Mouse (Mus musculus) CH12.LX (cell line): ENCODE measurements around the gene Ctsg. TPM values are rescaled to one million over a fixed set of nuclear protein-coding genes. Genes with fewer than 3 reads are reported as not detected.

Source experiments
- DNase-seq: peaks from one replicate; pipeline ENCODE4 v3.0.0-alpha.2; 2013; ENCODE audit errors: extremely low read depth
- H3K27ac ChIP-seq: 2 replicates; pipeline ENCODE4 v1.5.1; 2012; ENCODE audit warnings: low read depth, mild to moderate bottlenecking, control low read depth, moderate library complexity; ENCODE audit not compliant: insufficient read depth
- H3K27me3 ChIP-seq: replicated peaks from 2 replicates; pipeline ENCODE3; 2012; ENCODE audit warnings: inconsistent platforms
- H3K36me3 ChIP-seq, 2 experiments: replicated peaks in 1 of 2; 2 replicates each; pipeline versions ENCODE3 to v1.6.1; 2012; ENCODE audit warnings: inconsistent platforms in 1 of 2, low read length in 1 of 2, mild to moderate bottlenecking in 1 of 2, mixed read lengths in 1 of 2, moderate library complexity in 1 of 2; ENCODE audit not compliant: control insufficient read depth in 1 of 2, insufficient read depth in 1 of 2
- H3K4me1 ChIP-seq, 2 experiments: 2 replicates each; pipeline ENCODE4 v1.6.1; 2012; ENCODE audit warnings: inconsistent platforms in 1 of 2, moderate library complexity in 1 of 2; ENCODE audit not compliant: insufficient read depth in 2 of 2, control insufficient read depth in 1 of 2
- H3K4me2 ChIP-seq: 2 replicates; pipeline ENCODE4 v1.6.1; 2012; ENCODE audit warnings: low read depth, mild to moderate bottlenecking, control low read depth; ENCODE audit not compliant: poor library complexity, insufficient read depth, severe bottlenecking
- H3K4me3 ChIP-seq, 3 experiments: fragments of 150-350 bp in 1 of 3; sonication (generic) in 1 of 3; replicated peaks in 1 of 3; 2 replicates each; pipeline versions ENCODE3 to v1.5.1; 2011 to 2012; ENCODE audit warnings: low read depth in 2 of 3, low read length in 2 of 3, mild to moderate bottlenecking in 2 of 3, moderate library complexity in 2 of 3, control low read depth in 1 of 3, improper control_type of control experiment in 1 of 3, inconsistent platforms in 1 of 3, mixed read lengths in 1 of 3; ENCODE audit not compliant: poor library complexity in 1 of 3
- H3K79me2 ChIP-seq: replicated peaks from 2 replicates; pipeline ENCODE4 v1.6.1; 2012; ENCODE audit warnings: mild to moderate bottlenecking, moderate library complexity; ENCODE audit not compliant: control insufficient read depth, poor library complexity, insufficient read depth, severe bottlenecking; ENCODE audit errors: extremely low read depth
- H3K9ac ChIP-seq: 2 replicates; pipeline ENCODE4 v1.6.1; 2012; ENCODE audit warnings: low read depth, mild to moderate bottlenecking, control low read depth, moderate library complexity; ENCODE audit not compliant: insufficient read depth
- H3K9me3 ChIP-seq: replicated peaks from 2 replicates; pipeline ENCODE3; 2012; ENCODE audit warnings: low read length, inconsistent platforms, mixed read lengths
- BHLHE40 ChIP-seq: IDR thresholded peaks from 2 replicates; pipeline ENCODE4 v1.6.1; 2011; ENCODE audit warnings: mild to moderate bottlenecking, low read depth, low read length, improper control_type of control experiment
- CHD1 ChIP-seq: IDR thresholded peaks from 2 replicates; pipeline ENCODE4 v1.6.1; 2012; ENCODE audit warnings: low read depth, low read length, improper control_type of control experiment, inconsistent platforms
- CTCF ChIP-seq, 2 experiments: IDR thresholded peaks in 1 of 2; conservative IDR thresholded peaks in 1 of 2; 2 replicates each; pipeline ENCODE4 v1.5.1; 2011 to 2012; ENCODE audit warnings: low read depth in 2 of 2, low read length in 2 of 2, improper control_type of control experiment in 1 of 2, inconsistent platforms in 1 of 2, mild to moderate bottlenecking in 1 of 2, moderate library complexity in 1 of 2
- ELF1 ChIP-seq: IDR thresholded peaks from 2 replicates; pipeline ENCODE4 v1.6.1; 2014; ENCODE audit warnings: low read depth, mild to moderate bottlenecking, inconsistent platforms, low read length, improper control_type of control experiment
- ETS1 ChIP-seq: conservative IDR thresholded peaks from 2 replicates; pipeline ENCODE4 v1.6.1; 2012; ENCODE audit warnings: low read depth, mild to moderate bottlenecking, inconsistent platforms, low read length, improper control_type of control experiment, moderate library complexity
- GABPA ChIP-seq: IDR thresholded peaks from 2 replicates; pipeline ENCODE4 v1.6.1; 2012; ENCODE audit warnings: low read depth, low read length, improper control_type of control experiment, inconsistent platforms; ENCODE audit not compliant: insufficient replicate concordance
- HCFC1 ChIP-seq: IDR thresholded peaks from 2 replicates; pipeline ENCODE4 v1.6.1; 2012; ENCODE audit warnings: low read depth, mild to moderate bottlenecking, inconsistent platforms, low read length, improper control_type of control experiment
- IRF4 ChIP-seq: IDR thresholded peaks from 2 replicates; pipeline ENCODE4 v1.6.1; 2014; ENCODE audit warnings: low read depth, mild to moderate bottlenecking, inconsistent platforms, low read length, improper control_type of control experiment
- JUN ChIP-seq: IDR thresholded peaks from 2 replicates; pipeline ENCODE4 v1.6.1; 2011; ENCODE audit warnings: low read depth, mild to moderate bottlenecking, low read length, improper control_type of control experiment, moderate library complexity; ENCODE audit not compliant: insufficient read depth
- JUND ChIP-seq: conservative IDR thresholded peaks from 2 replicates; pipeline ENCODE4 v1.6.1; 2011; ENCODE audit warnings: low read depth, low read length, improper control_type of control experiment
- MAFK ChIP-seq: IDR thresholded peaks from 2 replicates; pipeline ENCODE4 v1.6.1; 2011; ENCODE audit warnings: low read length, improper control_type of control experiment; ENCODE audit not compliant: insufficient replicate concordance
- MAX ChIP-seq: IDR thresholded peaks from 2 replicates; pipeline ENCODE4 v1.6.1; 2011; ENCODE audit warnings: low read length, improper control_type of control experiment
- MAZ ChIP-seq: IDR thresholded peaks from 2 replicates; pipeline ENCODE4 v1.6.1; 2012; ENCODE audit warnings: low read depth, mild to moderate bottlenecking, inconsistent platforms, low read length, improper control_type of control experiment, moderate library complexity
- MEF2A ChIP-seq: IDR thresholded peaks from 2 replicates; pipeline ENCODE4 v1.6.1; 2014; ENCODE audit warnings: low read depth, mild to moderate bottlenecking, inconsistent platforms, low read length, improper control_type of control experiment, borderline replicate concordance
- MXI1 ChIP-seq: IDR thresholded peaks from 2 replicates; pipeline ENCODE4 v1.6.1; 2011; ENCODE audit warnings: mild to moderate bottlenecking, low read depth, low read length, improper control_type of control experiment
- MYC ChIP-seq: IDR thresholded peaks from 2 replicates; pipeline ENCODE4 v1.6.1; 2011; ENCODE audit warnings: low read depth, mild to moderate bottlenecking, improper control_type of control experiment, low read length
- NELFE ChIP-seq: IDR thresholded peaks from 2 replicates; pipeline ENCODE4 v1.6.1; 2011; ENCODE audit warnings: low read depth, low read length, improper control_type of control experiment
- POLR2AphosphoS2 ChIP-seq: IDR thresholded peaks from 2 replicates; pipeline ENCODE4 v1.6.1; 2011; ENCODE audit warnings: low read depth, low read length, improper control_type of control experiment
- RAD21 ChIP-seq: IDR thresholded peaks from 2 replicates; pipeline ENCODE4 v1.6.1; 2011; ENCODE audit warnings: low read depth, mild to moderate bottlenecking, low read length, improper control_type of control experiment, moderate library complexity
- RCOR1 ChIP-seq: conservative IDR thresholded peaks from 2 replicates; pipeline ENCODE4 v1.6.1; 2012; ENCODE audit warnings: low read depth, mild to moderate bottlenecking, inconsistent platforms, low read length, improper control_type of control experiment
- SMC3 ChIP-seq: IDR thresholded peaks from 2 replicates; pipeline ENCODE4 v1.6.1; 2011; ENCODE audit warnings: low read depth, low read length, improper control_type of control experiment
- TBP ChIP-seq: conservative IDR thresholded peaks from 2 replicates; pipeline ENCODE4 v1.6.1; 2011; ENCODE audit warnings: low read depth, low read length, improper control_type of control experiment
- TCF12 ChIP-seq: IDR thresholded peaks from 2 replicates; pipeline ENCODE4 v1.6.1; 2014; ENCODE audit warnings: low read depth, mild to moderate bottlenecking, inconsistent platforms, low read length, improper control_type of control experiment
- UBTF ChIP-seq: IDR thresholded peaks from 2 replicates; pipeline ENCODE4 v1.6.1; 2012; ENCODE audit warnings: low read depth, mild to moderate bottlenecking, inconsistent platforms, low read length, improper control_type of control experiment, moderate library complexity
- ZKSCAN1 ChIP-seq: IDR thresholded peaks from 2 replicates; pipeline ENCODE4 v1.6.1; 2012; ENCODE audit warnings: low read depth, inconsistent platforms, low read length, improper control_type of control experiment, borderline replicate concordance
- ZMIZ1 ChIP-seq: IDR thresholded peaks from 2 replicates; pipeline ENCODE4 v1.6.1; 2012; ENCODE audit warnings: low read depth, mild to moderate bottlenecking, inconsistent platforms, low read length, improper control_type of control experiment
- ZNF384 ChIP-seq: IDR thresholded peaks from 2 replicates; pipeline ENCODE4 v1.6.1; 2012; ENCODE audit warnings: low read depth, low read length, improper control_type of control experiment, inconsistent platforms
- dilution Hi-C: fragments of 300-500 bp; cut with MboI; formaldehyde crosslinking; loops from 2 replicates; pipeline ENCODE4 v1.14.3; 2020; ENCODE audit warnings: low sequenced_read_pairs; ENCODE audit not compliant: extremely low pct_unique_long_range_greater_than_20kb, extremely low pct_ligation_motif_present
- in situ Hi-C: fragments of 300-500 bp; cut with MboI; formaldehyde crosslinking; loops from 3 replicates; pipeline ENCODE4 v1.14.3; 2019; ENCODE audit warnings: low sequenced_read_pairs, low pct_ligation_motif_present, low pct_unique_long_range_greater_than_20kb, mixed read lengths
- polyA plus RNA-seq: library from polyadenylated mRNA; unstranded; fragments of >175 nt; gene quantifications from 2 replicates; pipeline ENCODE4 v1.2.1, GENCODE M21; 2012; ENCODE audit warnings: low read depth; ENCODE audit not compliant: insufficient read length
- total RNA-seq, 2 experiments: library from RNA; depleted of rRNA; stranded (reverse); fragments of 300-350 nt in 1 of 2; fragments of >200 nt in 1 of 2; gene quantifications; 2 replicates each; pipeline ENCODE4 v1.2.3; 2012 to 2014

Ctsg gene
- total and polyA plus RNA-seq, 3 experiments: not detected

GRCm38 (mm10) chr14:56097597-56097996, 4.8 kb downstream of the Ctsg start:
- in situ Hi-C loops: no loop called here
- no peaks in the 10 kb centered on the region for H3K9me3 ChIP-seq
- H3K4me1 ChIP-seq: peaks cover 0 to 11% of the 10 kb centered on the region in 2 experiments; a peak in 2 of 4 replicates
- H3K9ac ChIP-seq: no peak overlapping the region
- H3K4me3 ChIP-seq: no peak overlapping the region
- H3K36me3 ChIP-seq: no peaks in the 10 kb centered on the region
- DNase-seq: no peak
- H3K27me3 ChIP-seq: peaks cover 2% of the 10 kb centered on the region
- no peak overlapping the region for H3K27ac ChIP-seq
- no peaks in the 10 kb centered on the region for H3K79me2 ChIP-seq
- TF ChIP-seq ZKSCAN1: no peak
- TF ChIP-seq RCOR1: no peak
- TF ChIP-seq ZMIZ1: no peak
- no peak for TF ChIP-seq ELF1
- no peak for TF ChIP-seq MEF2A
- no peak for TF ChIP-seq MYC
- no peak for TF ChIP-seq CHD1
- TF ChIP-seq BHLHE40: no peak
- no peak for TF ChIP-seq IRF4
- TF ChIP-seq TCF12: no peak
- TF ChIP-seq GABPA: no peak
- TF ChIP-seq CTCF (conservative IDR thresholded peaks at IDR 0.05 in 1 of 2, IDR thresholded peaks at IDR 0.05 in 1 of 2; ENCODE audit: low read depth in 2 of 2, low read length in 2 of 2): no peak
- no peak for TF ChIP-seq MAFK
- TF ChIP-seq UBTF: no peak
- TF ChIP-seq JUN: no peak
- no peak for TF ChIP-seq HCFC1
- no peak for TF ChIP-seq MXI1
- no peak for TF ChIP-seq ZNF384
- no peak for TF ChIP-seq TBP
- TF ChIP-seq RAD21: no peak
- TF ChIP-seq, all 38 proteins: peak for 0
- dilution Hi-C loops: no loop called here
- H3K4me2 ChIP-seq: no peak overlapping the region

DNA sequence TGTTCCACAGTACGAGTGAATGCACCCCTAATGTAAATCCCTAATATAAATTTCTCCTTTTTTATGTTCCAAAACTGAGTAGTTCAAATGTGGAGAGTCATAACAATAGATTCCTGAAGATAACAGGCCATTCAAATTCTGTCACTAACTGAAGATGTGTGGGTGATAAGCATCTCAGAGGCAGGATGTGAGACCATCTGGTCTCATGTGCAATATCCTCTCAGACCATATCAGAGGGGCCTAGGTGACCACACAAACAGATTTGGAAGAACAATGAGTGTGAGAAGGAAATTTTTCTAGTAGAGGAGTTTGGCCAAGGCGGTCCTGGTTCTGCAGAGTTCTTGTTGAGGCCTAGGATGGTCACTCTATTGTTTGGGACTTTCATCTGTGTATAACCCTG, 9.0 kb downstream of the Ctsg start:
- H3K27ac ChIP-seq: no peak overlapping the region
- peaks cover 0 to 7% of the 10 kb centered on the region in 2 experiments; a peak in 1 of 4 replicates for H3K4me1 ChIP-seq
- no peaks in the 10 kb centered on the region for H3K9me3 ChIP-seq
- no peaks in the 10 kb centered on the region for H3K79me2 ChIP-seq
- dilution Hi-C loops (no loop called here), in situ Hi-C loops (no loop called here)
- H3K27me3 ChIP-seq: no peaks in the 10 kb centered on the region
- H3K4me2 ChIP-seq: no peak overlapping the region
- DNase-seq: no peak
- no peak overlapping the region for H3K4me3 ChIP-seq
- no peaks in the 10 kb centered on the region for H3K36me3 ChIP-seq
- H3K9ac ChIP-seq: no peak overlapping the region
- TF ChIP-seq CHD1: no peak
- TF ChIP-seq MAFK: no peak
- TF ChIP-seq RCOR1: no peak
- TF ChIP-seq MXI1: no peak
- TF ChIP-seq ZKSCAN1: no peak
- TF ChIP-seq JUN: no peak
- no peak for TF ChIP-seq GABPA
- no peak for TF ChIP-seq TBP
- TF ChIP-seq SMC3: no peak
- no peak for TF ChIP-seq MAX
- no peak for TF ChIP-seq NELFE
- no peak for TF ChIP-seq ZNF384
- TF ChIP-seq MAZ: no peak
- no peak for TF ChIP-seq BHLHE40
- no peak for TF ChIP-seq HCFC1
- no peak for TF ChIP-seq ETS1
- no peak for TF ChIP-seq ZMIZ1
- TF ChIP-seq POLR2AphosphoS2: no peak
- no peak for TF ChIP-seq JUND
